Mouse (Mus musculus) testis, postnatal 10 days (tissue): ENCODE measurements around the gene Slc17a5.
"Not testable (repeated sequence)": the region's sequence is repeated elsewhere in the genome, so short reads cannot be mapped to it uniquely, and the experiment has no call there.

ENCODE experiments used
- DNase-seq: peaks from one replicate; pipeline ENCODE4 v3.0.0; 2021; ENCODE audit warnings: low spot score

The Slc17a5 gene

GRCm38 (mm10) chr9:78517237-78517636 lies 70.6 kb downstream of the Slc17a5 start:
- not testable (repeated sequence) for DNase-seq

GRCm38 (mm10) chr9:78516125-78516524 lies 71.7 kb downstream of the Slc17a5 start:
- no peak for DNase-seq

DNA sequence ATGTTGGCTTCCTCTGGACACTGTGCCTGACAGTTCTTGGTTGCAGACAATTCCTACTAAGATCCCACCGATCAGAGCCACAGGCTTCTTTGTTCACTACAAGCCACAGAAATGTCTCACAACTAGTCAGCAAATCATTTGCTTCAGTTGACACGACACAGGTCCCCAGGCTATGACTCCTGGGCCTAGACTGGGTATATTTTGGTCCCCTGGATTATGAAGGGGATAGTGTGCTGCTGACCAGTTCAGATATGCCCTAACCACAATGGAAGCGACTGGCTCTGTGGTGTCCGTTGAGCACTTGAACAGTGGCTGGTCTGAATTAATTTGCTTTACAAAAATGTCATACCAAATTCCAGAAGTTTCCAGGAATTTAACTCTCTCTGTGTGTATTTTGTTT lies 73.2 kb downstream of the Slc17a5 start:
- DNase-seq, result no peak

DNA sequence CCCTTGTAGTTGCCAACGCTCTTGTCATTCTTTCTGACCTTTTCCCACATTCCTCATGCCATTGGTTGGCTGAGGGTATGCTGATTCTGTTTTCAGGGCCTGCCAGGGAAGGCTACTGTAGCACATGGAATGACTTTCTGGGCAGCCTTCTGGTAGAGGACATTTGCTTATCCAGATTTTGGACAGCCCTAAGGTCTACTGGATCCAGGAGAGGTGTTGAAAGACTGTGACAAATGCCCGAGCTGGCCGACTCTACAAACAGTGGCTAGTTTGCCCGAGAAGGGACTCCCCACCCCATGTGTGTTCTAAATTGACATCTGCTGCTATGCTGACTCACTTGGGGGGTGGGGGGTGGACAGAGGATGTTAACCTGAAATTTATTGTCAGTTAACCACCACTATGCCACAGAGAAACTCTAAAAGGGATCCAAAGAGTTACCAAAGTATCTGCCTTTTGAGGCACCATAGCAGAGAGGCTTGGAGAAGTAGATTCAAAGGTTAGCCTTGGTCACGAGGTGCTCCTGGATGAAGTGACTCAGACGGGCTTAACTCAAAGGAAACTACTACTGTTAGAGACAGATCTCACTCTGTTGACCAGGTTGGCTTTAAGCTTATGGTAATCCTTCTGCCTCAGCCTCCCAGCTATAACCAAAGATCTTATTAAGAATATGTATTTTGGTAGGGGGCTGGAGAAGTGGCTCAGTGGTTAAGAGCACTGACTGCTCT lies 73.9 kb downstream of the Slc17a5 start:
- DNase-seq, result no peak

- DNase-seq, result no peak
Measured at GRCm38 (mm10) chr9:78511705-78512104, 76.1 kb downstream of the Slc17a5 start.

DNA sequence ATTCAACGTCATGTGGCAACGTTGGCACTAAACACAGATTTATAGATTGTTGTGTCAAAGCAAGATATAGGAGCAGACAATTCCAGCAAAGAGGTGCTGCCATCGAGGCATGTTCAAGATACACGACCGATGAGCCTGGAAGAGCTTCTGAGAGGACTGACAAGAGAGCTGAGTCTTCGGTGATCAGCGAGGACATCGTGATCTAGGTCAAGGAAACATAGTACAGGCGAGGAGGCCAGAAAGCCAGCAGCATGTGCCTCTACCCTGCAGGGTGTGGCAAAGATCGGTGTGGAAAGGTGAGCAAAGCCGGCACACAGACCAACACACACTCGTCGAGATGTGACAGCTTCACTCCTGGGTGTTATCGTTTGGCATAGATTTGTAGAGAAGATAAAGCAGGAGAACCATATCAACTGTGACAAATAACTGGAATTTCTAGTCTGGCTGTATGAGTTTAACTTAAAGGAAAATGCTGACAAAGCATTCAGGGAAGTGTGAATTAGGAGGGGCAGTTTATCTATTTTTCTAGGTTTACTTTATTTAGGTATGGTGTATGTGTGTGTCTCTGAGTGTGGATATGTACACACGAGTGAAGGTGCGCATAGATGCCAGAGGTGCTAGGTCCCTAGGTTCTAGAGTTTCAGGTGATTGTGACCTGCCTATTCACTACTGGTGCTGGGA lies 79.6 kb downstream of the Slc17a5 start:
- DNase-seq, result no peak

DNA sequence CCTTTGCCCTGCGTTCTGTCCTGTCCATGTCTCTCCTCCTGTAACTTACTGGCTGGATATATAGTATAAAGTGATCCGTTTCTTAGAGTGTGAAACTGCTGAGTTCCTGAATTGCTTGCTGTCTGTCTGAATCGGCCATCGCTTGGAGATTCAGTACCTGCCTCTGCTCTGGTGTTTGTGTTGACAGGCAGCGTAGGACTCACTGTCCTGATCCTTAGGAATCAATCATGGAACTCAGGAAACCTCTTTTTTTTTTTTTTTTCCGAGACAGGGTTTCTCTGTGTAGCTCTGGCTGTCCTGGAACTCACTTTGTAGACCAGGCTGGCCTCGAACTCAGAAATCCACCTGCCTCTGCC lies 81.1 kb downstream of the Slc17a5 start:
- no peak for DNase-seq

GRCm38 (mm10) chr9:78506002-78506721 lies 81.7 kb downstream of the Slc17a5 start:
- no peak for DNase-seq

- DNase-seq, result no peak
Measured at GRCm38 (mm10) chr9:78505223-78505622, 82.6 kb downstream of the Slc17a5 start.

DNA sequence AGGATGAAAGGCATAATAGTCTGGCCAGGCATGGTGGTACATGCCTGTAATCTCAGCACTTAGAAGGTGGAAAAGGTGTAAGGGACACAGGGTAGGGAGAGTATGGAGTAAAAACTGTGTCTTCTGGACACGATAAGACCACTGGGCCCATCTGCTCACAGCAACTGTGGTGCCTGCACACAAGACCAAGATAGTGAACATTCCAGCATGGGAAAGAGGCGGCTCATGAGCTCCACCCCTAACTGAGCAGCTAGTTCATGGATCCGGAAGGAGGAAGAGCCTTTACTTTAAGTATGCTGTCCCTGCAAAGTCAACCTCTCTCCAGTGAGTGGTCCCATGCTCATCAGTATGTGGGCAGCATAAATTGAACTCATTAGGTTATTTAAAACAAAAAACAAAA lies 83.2 kb downstream of the Slc17a5 start:
- no peak for DNase-seq

DNA sequence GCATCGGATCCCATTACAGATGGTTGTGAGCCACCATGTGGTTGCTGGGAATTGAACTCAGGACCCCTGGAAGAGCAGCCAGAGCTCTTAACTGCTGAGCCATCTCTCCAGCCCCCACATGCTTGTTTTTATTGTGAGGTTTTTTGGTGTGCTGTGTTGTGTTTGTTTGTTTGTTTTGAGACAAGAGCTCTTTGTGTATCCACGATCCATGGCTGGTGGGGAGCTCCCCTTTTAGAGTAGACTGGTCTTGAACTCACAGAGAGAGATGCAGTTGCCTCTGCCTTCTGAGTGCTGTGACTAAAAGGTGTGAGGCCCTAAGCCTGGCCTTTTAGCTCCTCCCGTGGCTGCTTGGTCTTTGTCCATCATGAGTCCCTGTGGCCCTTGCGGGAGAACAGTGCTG lies 83.7 kb downstream of the Slc17a5 start:
- no peak for DNase-seq

DNA sequence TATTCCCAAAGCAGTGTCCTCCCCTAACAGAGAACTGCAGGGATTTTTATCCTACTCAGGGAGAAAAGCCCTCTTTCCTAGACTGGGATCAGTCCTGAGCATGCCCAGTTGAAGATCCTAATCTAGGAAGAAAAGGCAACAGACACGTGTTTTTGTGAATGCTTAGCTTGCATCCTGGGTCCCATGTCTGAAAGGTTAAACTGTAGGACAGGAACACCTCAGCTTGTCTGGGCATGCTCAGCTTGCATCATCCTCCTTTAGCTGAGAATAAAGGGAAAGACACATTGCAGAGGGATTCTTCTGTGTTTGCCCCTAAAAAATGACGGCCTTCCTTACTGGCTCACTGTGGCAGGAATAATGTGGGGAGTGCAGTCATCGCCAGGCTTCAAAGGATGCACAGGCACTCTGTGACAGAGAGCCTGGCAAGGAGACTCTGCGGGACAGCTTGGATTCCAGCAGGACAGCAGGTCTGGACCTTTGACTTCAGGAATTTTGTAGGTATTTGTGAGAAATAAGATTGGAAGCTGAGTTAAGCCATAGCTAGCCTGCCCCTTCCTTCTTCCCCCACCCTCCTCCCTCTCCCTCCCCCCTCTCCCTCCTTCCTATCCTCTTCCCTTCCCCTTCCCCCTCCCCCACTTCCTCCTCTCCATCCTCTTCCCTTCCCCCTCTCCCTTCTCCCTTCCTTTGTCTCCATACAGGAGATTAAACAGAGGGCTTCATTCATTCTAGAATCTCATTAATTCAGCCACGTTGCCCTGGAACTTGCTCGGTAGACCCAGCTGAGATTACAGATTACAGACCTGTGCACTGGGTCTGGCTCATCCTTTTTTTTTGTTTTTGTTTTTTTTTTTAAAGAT lies 84.4 kb downstream of the Slc17a5 start:
- no peak for DNase-seq

DNA sequence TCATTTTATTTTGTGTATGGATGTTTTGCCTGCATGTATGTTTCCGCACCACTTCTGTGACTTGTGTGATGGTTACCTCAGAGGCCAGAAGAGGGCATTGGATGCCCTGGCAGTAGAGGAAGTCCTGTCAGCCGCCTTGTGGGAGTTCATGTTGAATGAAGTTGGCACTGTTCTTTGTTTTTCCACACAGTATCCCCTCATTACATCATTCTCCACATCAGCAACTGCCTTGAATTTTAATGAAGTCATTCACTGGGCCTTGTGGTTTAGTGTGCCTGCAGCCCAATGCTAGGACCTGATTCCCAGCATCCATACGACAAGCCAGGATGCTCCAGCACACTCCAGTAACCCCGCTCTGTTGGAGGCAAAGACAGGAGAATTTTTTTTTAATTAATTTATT lies 86.6 kb downstream of the Slc17a5 start:
- DNase-seq, result no peak

DNA sequence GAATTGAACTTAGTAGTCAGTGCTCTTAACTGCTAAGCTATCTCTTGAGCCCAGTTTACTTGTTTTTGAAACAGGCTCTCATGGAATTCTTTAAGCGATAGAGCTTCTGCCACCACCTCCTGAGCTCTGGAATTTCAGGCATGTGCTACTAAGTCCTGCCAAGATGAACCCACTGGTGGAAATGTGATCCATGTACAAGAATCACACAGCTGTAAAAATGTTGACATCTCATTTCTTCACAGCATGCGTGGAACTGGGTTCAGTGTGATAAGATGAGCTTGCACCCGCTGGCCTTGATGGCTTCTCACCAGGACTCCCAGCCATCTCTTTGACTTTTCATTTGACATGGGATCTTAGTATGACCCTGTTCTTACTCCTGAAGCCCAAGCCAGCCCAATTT lies 87.5 kb downstream of the Slc17a5 start:
- no peak for DNase-seq

DNA sequence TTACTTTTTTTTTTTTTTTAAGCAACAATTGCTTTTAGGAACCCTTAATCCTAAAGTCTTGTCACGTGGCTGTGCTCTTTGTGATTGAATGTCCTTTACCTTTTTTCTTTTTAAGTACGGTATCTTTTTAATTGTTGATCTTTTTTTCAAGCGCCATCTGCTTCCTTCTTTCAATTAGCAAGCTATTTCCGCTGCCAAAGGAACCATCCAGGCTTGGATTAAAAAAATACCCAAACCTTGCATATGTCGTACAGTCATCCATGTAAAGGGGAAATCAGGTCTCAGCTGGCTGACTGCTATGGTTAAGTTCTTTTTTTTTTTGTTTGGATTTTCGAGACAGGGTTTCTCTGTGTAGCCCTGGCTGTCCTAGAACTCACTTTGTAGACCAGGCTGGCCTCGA lies 94.7 kb downstream of the Slc17a5 start:
- DNase-seq, result no peak

GRCm38 (mm10) chr9:78492254-78492653 lies 95.6 kb downstream of the Slc17a5 start:
- no peak for DNase-seq

- no peak for DNase-seq
Measured at GRCm38 (mm10) chr9:78491169-78491568, 96.7 kb downstream of the Slc17a5 start.

DNA sequence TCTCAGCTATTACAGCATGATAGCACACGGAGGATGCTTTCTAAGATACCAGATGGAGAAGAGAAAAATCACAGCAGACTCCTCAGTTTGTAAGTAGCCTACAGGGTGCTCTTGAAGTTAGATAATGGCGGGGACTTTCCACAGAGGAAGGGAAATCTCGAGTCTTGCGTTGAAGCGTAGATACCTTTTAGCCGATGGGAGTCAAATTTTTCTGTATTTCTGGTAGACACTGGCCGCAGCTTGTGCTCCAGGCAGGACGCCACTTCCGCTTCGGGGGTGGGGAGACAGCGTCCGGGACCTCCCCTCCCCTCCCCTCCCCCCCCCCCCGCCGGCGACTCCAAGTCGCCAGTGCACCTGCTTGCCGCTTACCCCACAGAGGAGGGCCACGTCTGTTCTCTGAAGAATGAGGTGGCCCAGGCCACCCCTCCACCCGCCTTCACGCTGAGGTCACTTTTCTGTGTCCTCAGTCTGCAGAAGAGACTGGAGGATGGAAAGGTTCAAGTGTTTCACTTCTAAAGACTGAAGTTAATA lies 98.9 kb downstream of the Slc17a5 start, which contains the start of gene Eef1a1:
Gene Eef1a1 (minus strand): TSS at position 262 of the 531 bp plus-strand sequence.
- DNase-seq, result peak; percentile 76

GRCm38 (mm10) chr9:78488021-78488420 lies 99.8 kb downstream of the Slc17a5 start:
- DNase-seq, result not testable (repeated sequence)
